Comparison of ENCODE assay signal across 15 mouse cellular contexts in genomic region chr11:28811874-28812273, GRCm38 (mm10). TPM values are rescaled to one million over a fixed set of nuclear protein-coding genes. Genes with fewer than 3 reads are reported as not detected.
DNase-seq lines count a peak whose midpoint lies in the region; ATAC-seq and TF ChIP-seq lines count a peak whose summit lies in the region.
"Had no signal": no experiment of that assay in that cellular context is flagged by ENCODE, and none has a peak within 500 bp of the region (broad histone marks: within the 10 kb centered on the region; RNA-seq: fewer than 3 reads in every experiment).

No protein-coding gene starts in this region.

- in situ Hi-C loops in CH12.LX (cut with MboI; ENCODE audit: low pct_ligation_motif_present, low pct_unique_long_range_greater_than_20kb, low sequenced_read_pairs) = loop anchor here (25.0 kb wide), 1 partner anchor 200 kb away; no protein-coding TSS in a partner anchor

- H3K9ac ChIP-seq in CH12.LX (ENCODE audit: insufficient read depth, low read depth) = no peak overlapping the region
- no peak overlapping the region for H3K9ac ChIP-seq in forebrain, embryonic 12.5 days
- H3K9ac ChIP-seq: embryonic facial prominence, embryonic 15.5 days; heart, embryonic 15.5 days; liver, embryonic 15.5 days; midbrain, embryonic 13.5 days; neural tube, embryonic 15.5 days had no signal

- H3K4me3 ChIP-seq in gastrocnemius, adult 2 months = no peak overlapping the region
- no peak overlapping the region for H3K4me3 ChIP-seq in left cerebral cortex, adult 2 months
- no peak overlapping the region for H3K4me3 ChIP-seq in CH12.LX (replicated peaks in 1 of 3; ENCODE audit: low read depth in 2 of 3, low read length in 2 of 3, poor library complexity in 1 of 3)
- H3K4me3 ChIP-seq in forebrain, embryonic 12.5 days (replicated peaks) = no peak overlapping the region
- H3K4me3 ChIP-seq: embryonic facial prominence, embryonic 15.5 days; heart, embryonic 15.5 days; liver, embryonic 15.5 days; midbrain, embryonic 13.5 days; neural tube, embryonic 15.5 days had no signal

- H3K36me3 ChIP-seq in CH12.LX (replicated peaks in 1 of 2; ENCODE audit: control insufficient read depth in 1 of 2, insufficient read depth in 1 of 2, low read length in 1 of 2) = no peaks in the 10 kb centered on the region
- no peaks in the 10 kb centered on the region for H3K36me3 ChIP-seq in forebrain, embryonic 12.5 days (replicated peaks)
- H3K36me3 ChIP-seq: embryonic facial prominence, embryonic 15.5 days; heart, embryonic 15.5 days; liver, embryonic 15.5 days; midbrain, embryonic 13.5 days; neural tube, embryonic 15.5 days had no signal

- H3K4me2 ChIP-seq in CH12.LX (ENCODE audit: insufficient read depth, low read depth, poor library complexity, severe bottlenecking) = no peak overlapping the region
- no peak overlapping the region for H3K4me2 ChIP-seq in forebrain, embryonic 12.5 days
- H3K4me2 ChIP-seq: embryonic facial prominence, embryonic 15.5 days; heart, embryonic 15.5 days; liver, embryonic 15.5 days; midbrain, embryonic 13.5 days; neural tube, embryonic 15.5 days had no signal

- WGBS in forebrain, embryonic 12.5 days = 74% methylated on average over 2 of the region's 2 CpGs

- no peak for DNase-seq in gastrocnemius, adult 2 months
- DNase-seq in gastrocnemius, postnatal 14 days = no peak
- no peak for DNase-seq in left cerebral cortex, adult 2 months (ENCODE audit: extremely low spot score in 1 of 2, low spot score in 2 of 2)
- DNase-seq in left cerebral cortex, adult 11 months (ENCODE audit: low spot score) = no peak
- peak; percentile 47 for DNase-seq in CH12.LX (ENCODE audit: extremely low read depth)
- no peak for DNase-seq in adrenal gland, postnatal 4 days (ENCODE audit: low spot score in 2 of 2)
- DNase-seq: cerebellum, adult 9-11 months had no signal

- peak; percentile 66 for ATAC-seq in granulocyte monocyte progenitor cell, adult 5-6 weeks (replicated peaks; ENCODE audit: poor library complexity, severe bottlenecking)
- ATAC-seq in forebrain, embryonic 12.5 days (ENCODE audit: low FRiP score) = no peak
- ATAC-seq: inflammation-experienced regulatory T-cells, adult 6 months; midbrain, embryonic 13.5 days had no signal

- no peaks in the 10 kb centered on the region for H3K9me3 ChIP-seq in CH12.LX (replicated peaks; ENCODE audit: low read length)
- H3K9me3 ChIP-seq in forebrain, embryonic 12.5 days = no peaks in the 10 kb centered on the region
- H3K9me3 ChIP-seq: embryonic facial prominence, embryonic 15.5 days; heart, embryonic 15.5 days; liver, embryonic 15.5 days; midbrain, embryonic 13.5 days; neural tube, embryonic 15.5 days had no signal

- H3K79me2 ChIP-seq in CH12.LX (replicated peaks; ENCODE audit: control insufficient read depth, extremely low read depth, insufficient read depth, poor library complexity, severe bottlenecking) = no peaks in the 10 kb centered on the region

- H3K27me3 ChIP-seq in CH12.LX (replicated peaks) = no peaks in the 10 kb centered on the region
- no peaks in the 10 kb centered on the region for H3K27me3 ChIP-seq in forebrain, embryonic 12.5 days
- H3K27me3 ChIP-seq: embryonic facial prominence, embryonic 15.5 days; liver, embryonic 15.5 days; midbrain, embryonic 13.5 days; neural tube, embryonic 15.5 days had no signal

- H3K27ac ChIP-seq in gastrocnemius, adult 2 months = no peak overlapping the region
- H3K27ac ChIP-seq in left cerebral cortex, adult 2 months = no peak overlapping the region
- no peak overlapping the region for H3K27ac ChIP-seq in CH12.LX (ENCODE audit: insufficient read depth, low read depth)
- H3K27ac ChIP-seq in forebrain, embryonic 12.5 days = no peak overlapping the region
- H3K27ac ChIP-seq: embryonic facial prominence, embryonic 15.5 days; heart, embryonic 15.5 days; liver, embryonic 15.5 days; midbrain, embryonic 13.5 days; neural tube, embryonic 15.5 days had no signal

- intact Hi-C loops in gastrocnemius, adult 2 months (cut with DNase I) = loop anchor here (5.0 kb wide), 1 partner anchor 200 kb away; no protein-coding TSS in a partner anchor
- intact Hi-C loops in gastrocnemius, postnatal 14 days (cut with DNase I; ENCODE audit: low total_unique reads) = loop anchor here (5.0 kb wide), 1 partner anchor 205 kb away; no protein-coding TSS in a partner anchor
- intact Hi-C loops in left cerebral cortex, adult 2 months (cut with DNase I) = loop anchor here (1.0 to 5.0 kb wide), 2 partner anchors 202 to 1590 kb away; no protein-coding TSS in a partner anchor

- peak; percentile 44 for TF ChIP-seq CTCF in gastrocnemius, adult 2 months (IDR thresholded peaks at IDR 0.05)
- TF ChIP-seq CTCF in left cerebral cortex, adult 2 months (IDR thresholded peaks at IDR 0.05) = peak; percentile 62
- TF ChIP-seq CTCF in CH12.LX (conservative IDR thresholded peaks at IDR 0.05 in 1 of 2, IDR thresholded peaks at IDR 0.05 in 1 of 2; ENCODE audit: low read depth in 2 of 2, low read length in 2 of 2) = peak; percentile 37 to 75; a peak in 3 of 4 replicates

- TF ChIP-seq RAD21 in CH12.LX (IDR thresholded peaks at IDR 0.05; ENCODE audit: low read depth, low read length) = peak; percentile 56

- dilution Hi-C loops in CH12.LX (cut with MboI; ENCODE audit: extremely low pct_ligation_motif_present, extremely low pct_unique_long_range_greater_than_20kb, low sequenced_read_pairs) = no loop called here

- TF ChIP-seq EP300 in CH12.LX (IDR thresholded peaks at IDR 0.05; ENCODE audit: low read length) = no peak

- no peaks in the 10 kb centered on the region for H3K4me1 ChIP-seq in CH12.LX (ENCODE audit: control insufficient read depth in 1 of 2, insufficient read depth in 2 of 2)
- no peaks in the 10 kb centered on the region for H3K4me1 ChIP-seq in forebrain, embryonic 12.5 days
- H3K4me1 ChIP-seq: liver, embryonic 15.5 days; midbrain, embryonic 13.5 days; neural tube, embryonic 15.5 days had no signal

- TF ChIP-seq POLR2A in CH12.LX (IDR thresholded peaks at IDR 0.05; ENCODE audit: low read depth, low read length) = no peak

TF ChIP-seq in CH12.LX, 34 proteins besides CTCF, POLR2A, EP300 and RAD21:
- TF ChIP-seq SIN3A (IDR thresholded peaks at IDR 0.05; ENCODE audit: low read length) (no peak), SMC3 (IDR thresholded peaks at IDR 0.05; ENCODE audit: low read depth, low read length) (peak; percentile 68), E2F4 (IDR thresholded peaks at IDR 0.05; ENCODE audit: insufficient replicate concordance, low read depth, low read length) (no peak)

RNA-seq across cellular contexts. Expression of gene Efemp1, which starts 41.1 kb away (rescaled TPM):
- total RNA-seq in gastrocnemius, adult 2 months (2021) = 10 to 100 TPM in 1 of 2 experiments, 1 to 10 TPM in 1; 8.0 to 12.4 TPM
- total RNA-seq in gastrocnemius, postnatal 14 days (2021) = 10 to 100 TPM; 11.5 to 16.2 TPM
- total RNA-seq in left cerebral cortex, adult 2 months (2021) = 10 to 100 TPM; 10.5 TPM
- total RNA-seq in CH12.LX (2012; rRNA removed) (not detected in 2 replicates), CH12.LX (2014; rRNA removed) (not detected in 2 replicates)
- polyA plus RNA-seq in CH12.LX (2012; ENCODE audit: insufficient read length, low read depth) = not detected in 2 replicates
- not detected in 2 replicates for total RNA-seq in granulocyte monocyte progenitor cell, adult 5-6 weeks (2014; fragmentation: Nextera tagmentation)
- total RNA-seq in granulocyte monocyte progenitor cell, adult 5-6 weeks (2017) = not detected in 2 replicates
- 10 to 100 TPM; 14.4 to 15.4 TPM for total RNA-seq in adrenal gland, postnatal 4 days (2021)
- polyA plus RNA-seq in forebrain, embryonic 12.5 days (2016; fragmentation: Nextera tagmentation; extraction: Ambion mirVana) = 5.2 and 6.7 TPM in 2 replicates
- polyA plus RNA-seq: inflammation-experienced regulatory T-cells, adult 6 months had no signal

Comparison
In these comparisons a context has a peak if more than half of its experiments do, and no peak if none do; other contexts are left out.
1. RNA of gene Efemp1, which starts 41.1 kb away (total RNA-seq): 11.5 to 16.2 TPM in gastrocnemius, postnatal 14 days, 14.4 to 15.4 TPM in adrenal gland, postnatal 4 days, 8.0 to 12.4 TPM in gastrocnemius, adult 2 months and 10.5 TPM in left cerebral cortex, adult 2 months; not detected in CH12.LX and not detected in granulocyte monocyte progenitor cell, adult 5-6 weeks; every median in the first group is over 4 times any median in the second.
2. Peak in every context shown above with its lines, with median percentiles within 50 percentile points of each other: CTCF ChIP-seq.